Mouse (Mus musculus): ENCODE measurements around the gene Ren1.
A peak's percentile ranks its signal among the peaks of the same experiment; 100 is the strongest.

The Ren1 gene

DNA sequence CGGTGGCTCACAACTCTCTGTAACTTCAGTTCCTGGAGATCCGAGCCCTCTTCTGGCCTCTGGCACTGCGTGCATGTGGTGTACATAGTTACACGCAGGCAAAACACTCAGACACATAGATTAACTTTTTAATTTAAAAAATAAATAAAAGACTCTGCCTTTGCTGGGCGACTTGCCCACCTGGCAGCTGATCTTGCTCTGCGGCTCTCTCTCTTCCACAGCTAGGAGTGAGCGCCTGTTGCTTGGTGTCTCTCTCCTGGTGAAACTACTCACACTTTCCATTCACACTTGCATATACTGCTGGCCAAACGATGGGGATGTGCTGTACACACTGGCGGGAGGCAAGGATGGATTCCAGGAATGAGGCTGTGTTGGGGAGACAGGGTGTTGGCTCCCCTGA, 3.8 kb upstream of the Ren1 start:
- DNase-seq: no peak

DNA sequence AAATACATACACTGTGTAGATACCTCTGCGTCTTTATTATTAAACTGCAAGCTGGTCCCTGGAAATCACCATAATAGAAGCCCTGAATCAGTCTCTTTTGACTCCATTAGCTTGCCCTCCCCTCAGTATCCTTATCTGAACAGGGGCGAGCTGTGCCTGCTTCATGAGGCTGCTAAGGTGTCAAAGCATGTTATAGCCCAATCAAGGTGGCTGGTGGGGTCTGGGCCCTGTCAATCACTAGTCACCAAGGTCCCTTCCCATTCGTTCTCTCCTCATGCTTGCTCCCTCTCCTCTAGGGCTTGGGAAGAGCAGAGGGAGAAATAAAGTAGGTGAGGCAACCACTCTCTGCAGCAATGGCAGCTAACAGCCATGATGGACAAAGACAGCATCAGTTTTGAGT, 3.1 kb upstream of the Ren1 start:
- DNase-seq: no peak

DNA sequence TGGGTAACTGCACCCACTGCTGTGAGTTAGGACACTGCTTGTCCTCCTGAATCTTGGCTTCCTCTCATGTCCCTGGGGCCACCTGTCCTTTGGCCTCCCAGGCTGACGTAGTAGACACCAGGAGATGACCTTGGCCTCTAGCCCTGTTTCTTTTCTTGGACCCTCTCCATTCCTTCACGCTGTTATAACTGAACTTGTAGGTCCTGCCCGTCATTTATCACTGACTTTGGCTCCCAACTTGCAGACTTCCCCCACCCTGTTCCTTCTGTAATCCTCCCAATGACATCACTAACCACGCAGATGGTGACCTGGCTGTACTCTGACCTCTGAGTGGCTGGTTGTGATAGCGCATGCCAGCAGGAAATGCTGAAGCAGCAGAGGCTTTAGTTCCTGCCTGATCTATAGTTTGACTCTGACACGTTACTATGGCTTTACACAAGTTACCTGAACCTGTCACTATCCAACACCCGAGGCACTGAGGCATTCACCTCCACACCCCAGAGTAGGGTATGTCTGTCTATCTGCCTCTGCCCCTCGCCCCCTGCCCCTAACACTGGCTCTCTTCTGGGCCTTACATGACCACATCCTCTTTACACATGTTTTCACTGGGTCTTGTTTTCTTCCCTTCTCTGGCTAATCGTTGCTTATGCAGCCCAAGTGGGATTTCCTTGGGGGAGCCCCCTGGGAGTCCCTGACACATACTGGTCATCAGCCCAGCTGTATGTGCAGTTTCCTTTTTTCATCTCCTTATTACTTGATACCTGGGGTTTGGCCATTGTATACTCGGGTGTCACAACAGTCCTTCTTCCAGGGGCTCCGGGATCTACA, 2.4 kb upstream of the Ren1 start:
- DNase-seq: no peak

DNA sequence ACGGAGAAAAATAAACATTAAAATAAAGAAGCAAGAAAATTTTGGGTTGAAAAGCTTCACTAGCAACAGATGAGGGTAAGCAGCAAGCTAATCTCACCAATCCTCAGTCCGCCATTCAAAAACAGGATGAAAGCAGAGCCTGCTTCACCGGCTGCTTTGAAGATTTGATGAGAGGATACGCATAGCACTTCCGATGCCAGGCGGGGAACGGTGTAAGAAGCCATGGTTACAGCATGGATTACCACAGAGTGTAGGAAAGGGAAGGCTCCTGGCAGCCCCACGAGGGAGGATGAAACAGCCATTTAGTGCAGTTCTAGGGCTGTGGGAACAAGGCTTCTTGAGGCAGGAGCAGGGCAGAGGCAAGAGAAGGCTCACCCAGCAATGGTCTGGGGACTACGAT, 1.5 kb downstream of the Ren1 start:
- DNase-seq: no peak

DNA sequence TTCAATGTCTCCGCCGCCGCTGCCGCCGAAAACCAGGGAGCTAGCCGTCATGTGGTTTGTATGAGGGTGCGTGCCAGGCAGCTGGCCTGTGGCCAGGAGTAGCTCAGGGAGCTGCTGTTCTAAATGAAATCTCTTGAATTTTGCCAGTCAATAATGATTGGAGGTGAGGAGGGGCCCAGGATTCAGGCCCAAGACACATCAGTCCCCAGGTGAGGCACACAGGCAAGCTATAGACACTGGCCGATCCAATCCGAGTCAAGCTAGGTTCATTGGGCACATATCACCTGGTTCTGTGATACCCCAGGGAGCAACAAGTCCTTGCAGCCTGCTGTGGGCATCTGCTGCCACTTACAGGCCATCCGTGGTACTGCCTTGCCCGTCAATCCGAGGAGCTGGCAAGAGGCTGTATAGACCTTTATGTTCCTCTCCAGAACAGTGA, 3.1 kb downstream of the Ren1 start:
- DNase-seq: peak; percentile 70

DNA sequence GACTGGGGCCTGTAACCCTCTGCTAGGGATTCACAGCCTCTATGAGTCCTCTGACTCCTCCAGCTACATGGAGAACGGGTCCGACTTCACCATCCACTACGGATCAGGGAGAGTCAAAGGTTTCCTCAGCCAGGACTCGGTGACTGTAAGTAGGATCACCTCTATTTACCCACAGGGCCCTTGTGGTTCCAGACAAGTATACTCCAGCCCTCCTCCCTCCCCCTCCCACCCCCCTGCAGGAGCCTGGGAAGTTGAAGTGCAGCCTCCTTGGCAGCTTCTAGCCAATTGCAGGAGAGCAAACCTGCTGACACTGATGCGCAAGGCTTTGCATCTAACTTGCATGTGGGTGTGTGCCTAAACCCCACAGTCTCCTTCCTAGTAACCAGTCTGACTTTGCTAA, 5.2 kb downstream of the Ren1 start:
- no peak for DNase-seq

DNA sequence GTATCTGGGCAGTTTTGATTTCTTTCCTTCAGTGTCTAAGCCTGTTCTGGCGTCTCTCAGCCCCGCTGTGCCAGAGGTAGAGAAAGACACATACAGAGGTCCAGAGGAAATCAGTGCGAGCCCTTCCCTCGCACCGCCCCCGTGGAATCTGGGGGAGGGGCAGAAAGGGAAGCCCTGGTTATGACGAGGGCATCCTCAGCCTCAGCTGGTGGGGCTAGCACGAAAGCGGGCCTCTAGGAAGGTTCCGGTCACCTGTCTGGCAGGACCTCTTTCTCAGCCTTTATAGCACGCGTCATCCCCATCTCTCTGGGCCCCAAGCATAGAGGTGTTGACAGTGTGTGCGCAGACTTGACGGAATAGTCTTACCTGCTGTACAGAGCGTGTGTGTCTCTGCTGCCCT, 5.6 kb downstream of the Ren1 start:
- no peak for DNase-seq

DNA sequence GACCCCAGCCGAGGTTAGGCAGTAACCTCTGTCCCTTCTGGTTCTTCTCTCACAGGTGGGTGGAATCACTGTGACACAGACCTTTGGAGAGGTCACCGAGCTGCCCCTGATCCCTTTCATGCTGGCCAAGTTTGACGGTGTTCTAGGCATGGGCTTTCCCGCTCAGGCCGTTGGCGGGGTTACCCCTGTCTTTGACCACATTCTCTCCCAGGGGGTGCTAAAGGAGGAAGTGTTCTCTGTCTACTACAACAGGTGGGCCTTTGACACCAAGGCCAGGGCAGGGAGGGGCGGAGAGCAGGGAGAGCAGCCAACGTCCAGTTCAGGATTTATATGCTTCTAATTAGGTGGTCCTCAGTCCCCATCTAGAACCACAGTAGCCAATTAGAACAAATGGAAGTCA, 6.0 kb downstream of the Ren1 start:
- DNase-seq: no peak

DNA sequence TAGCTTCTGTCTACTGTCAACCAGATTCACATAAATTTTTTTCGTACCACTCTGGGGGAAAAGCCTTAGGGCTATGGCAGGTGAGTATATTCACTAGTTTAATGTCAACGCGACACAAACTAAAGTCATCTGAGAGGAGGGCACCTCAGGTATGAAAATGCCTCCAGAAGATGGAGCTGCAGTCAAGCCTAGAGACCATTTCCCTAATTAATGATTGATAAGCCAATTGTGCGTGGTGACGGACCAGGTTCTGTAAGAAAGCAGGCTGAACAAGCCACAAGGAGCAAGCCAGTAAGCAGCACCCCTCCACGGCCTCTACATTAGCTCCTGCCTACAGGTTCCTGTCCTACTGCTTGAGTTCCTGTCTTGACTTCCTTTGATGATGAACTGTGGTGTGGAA, 10.7 kb downstream of the Ren1 start:
- DNase-seq: no peak

DNA sequence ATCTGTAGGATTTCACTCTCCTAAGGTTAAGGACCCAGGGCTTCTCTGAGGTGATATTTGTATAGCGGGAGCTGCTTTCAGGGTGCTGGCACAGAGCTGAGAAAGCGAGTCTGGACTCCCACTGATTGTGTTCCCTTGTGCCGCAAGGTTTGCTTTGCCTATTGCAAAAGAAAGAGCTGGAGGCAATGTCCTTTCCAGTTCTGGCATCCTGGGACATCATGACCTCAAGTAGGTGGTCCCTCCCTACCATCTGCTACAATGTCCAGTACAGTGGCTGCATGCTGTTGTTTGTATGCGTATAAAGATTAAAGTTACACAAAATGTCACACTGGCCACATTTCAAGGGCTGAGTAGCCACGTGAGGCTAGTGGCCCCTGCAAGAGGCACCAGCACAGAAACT, 11.8 kb downstream of the Ren1 start:
- DNase-seq: no peak

DNA sequence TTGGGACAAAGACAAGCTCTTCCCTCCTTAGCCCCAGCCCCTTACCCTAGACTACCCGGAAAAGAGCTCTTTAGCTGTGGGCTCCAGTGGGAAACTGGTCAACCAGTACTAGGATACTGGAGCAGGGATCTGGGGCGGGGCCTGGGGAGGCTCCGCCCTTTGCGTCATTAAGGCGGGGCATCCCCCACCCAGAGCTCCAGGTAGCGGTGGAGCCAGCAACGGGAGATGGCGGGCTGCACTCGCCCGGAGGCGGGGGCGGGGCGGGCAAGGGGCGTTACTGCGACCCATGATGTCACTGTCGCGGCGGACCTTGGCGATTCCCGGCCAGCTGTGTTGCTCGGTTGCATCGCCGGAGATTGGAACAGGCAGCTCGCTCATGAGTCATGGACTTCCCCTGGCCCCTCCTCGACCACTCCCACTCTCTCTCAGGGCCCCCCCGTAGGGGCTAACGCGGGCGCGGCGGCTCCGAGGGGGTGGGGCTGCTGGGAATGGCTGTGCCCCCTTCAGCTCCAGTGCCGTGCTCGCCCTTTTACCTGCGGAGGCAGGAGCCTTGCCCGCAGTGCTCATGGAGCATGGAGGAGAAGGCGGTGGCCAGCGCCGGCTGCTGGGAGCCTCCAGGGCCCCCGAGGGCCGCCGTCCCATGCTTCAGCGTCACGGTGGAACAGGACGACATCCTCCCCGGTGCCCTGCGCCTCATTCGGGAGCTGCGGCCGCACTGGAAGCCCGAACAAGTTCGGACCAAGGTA, 13.1 kb downstream of the Ren1 start, which contains the start of gene Etnk2:
Gene Etnk2 (plus strand): TSS at position 297 of the 746 bp plus-strand sequence.
- DNase-seq: peak; percentile 86

DNA sequence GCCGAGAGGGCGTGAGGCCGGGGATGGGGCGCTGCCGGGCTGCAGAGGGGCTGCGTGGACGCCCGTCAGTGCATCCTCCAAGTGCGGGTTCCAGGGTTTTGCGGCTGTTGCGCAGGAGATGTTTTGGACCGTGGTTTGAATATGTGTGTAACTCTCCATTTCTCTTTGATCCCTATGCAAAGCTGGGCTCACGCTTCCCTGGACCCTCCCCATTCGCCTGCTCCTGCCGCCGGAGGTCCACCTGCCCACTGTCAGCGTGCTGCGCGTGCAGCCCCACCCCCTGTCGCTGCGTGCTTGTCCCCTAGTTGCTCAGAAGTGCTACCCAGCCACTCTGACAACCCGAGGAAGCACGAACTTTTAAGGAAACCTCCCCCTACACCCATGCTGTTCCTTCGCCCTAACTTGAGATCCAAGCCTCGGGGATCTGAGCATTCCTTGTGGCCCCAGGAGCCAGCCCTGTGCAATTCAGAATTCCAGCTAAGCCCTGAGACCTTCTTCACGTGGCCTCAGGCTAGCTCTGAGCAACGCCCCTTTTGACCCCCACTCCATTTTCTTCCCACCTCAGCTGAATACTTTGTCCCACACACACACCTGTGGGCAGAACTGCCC, 13.8 kb downstream of the Ren1 start:
- DNase-seq: no peak

DNA sequence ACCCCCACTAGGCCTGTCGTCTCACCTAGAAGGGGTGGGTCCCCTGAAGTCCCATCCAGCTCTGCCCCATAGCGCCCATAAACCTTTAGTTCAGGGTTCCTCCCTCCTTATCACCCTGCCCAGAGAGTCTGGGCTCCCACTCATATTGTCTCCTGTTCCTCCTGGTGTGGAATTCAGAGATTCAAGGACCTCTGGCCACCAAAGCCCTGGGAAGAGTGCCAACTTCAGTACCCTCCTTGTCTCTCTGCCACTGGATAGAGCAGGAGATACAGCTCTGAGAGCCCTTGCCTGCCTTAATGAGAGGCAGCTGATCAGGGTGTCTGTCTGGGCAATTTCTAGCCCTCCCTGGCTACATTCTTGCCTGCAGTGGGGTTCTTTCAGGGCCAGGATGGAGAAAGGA, 14.6 kb downstream of the Ren1 start:
- no peak for DNase-seq

DNA sequence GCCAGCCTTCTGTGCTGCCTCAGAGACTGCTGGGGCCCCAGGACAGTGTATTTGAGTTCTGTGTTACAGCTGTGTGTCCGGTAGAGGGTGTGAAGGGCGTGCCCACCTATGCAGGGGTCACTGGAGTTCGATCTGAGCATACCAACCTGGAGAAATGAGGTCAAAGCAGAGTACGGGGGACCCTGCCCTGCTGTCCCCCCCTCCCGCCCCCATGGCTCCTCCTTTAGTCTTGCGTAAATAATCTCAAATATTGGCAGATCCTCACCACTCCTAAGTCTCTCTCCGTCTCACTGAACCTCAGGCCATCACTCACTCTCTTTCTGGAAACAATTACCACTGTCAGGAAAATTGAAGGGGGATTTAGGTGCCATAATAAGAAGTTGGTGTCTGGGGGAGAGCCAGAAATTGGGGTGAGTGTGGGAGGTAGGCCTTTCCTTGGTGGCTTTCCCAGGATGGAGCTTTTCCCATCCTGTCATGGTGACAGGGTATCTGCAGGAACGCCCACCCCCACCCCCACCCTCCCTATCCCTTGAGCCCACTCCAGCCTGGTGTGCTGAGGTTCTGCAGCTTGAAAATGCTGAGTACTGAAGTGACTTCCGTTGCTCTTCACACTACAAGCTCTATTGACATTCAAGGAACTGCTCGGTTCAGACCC, 16.8 kb downstream of the Ren1 start:
- DNase-seq: no peak

DNA sequence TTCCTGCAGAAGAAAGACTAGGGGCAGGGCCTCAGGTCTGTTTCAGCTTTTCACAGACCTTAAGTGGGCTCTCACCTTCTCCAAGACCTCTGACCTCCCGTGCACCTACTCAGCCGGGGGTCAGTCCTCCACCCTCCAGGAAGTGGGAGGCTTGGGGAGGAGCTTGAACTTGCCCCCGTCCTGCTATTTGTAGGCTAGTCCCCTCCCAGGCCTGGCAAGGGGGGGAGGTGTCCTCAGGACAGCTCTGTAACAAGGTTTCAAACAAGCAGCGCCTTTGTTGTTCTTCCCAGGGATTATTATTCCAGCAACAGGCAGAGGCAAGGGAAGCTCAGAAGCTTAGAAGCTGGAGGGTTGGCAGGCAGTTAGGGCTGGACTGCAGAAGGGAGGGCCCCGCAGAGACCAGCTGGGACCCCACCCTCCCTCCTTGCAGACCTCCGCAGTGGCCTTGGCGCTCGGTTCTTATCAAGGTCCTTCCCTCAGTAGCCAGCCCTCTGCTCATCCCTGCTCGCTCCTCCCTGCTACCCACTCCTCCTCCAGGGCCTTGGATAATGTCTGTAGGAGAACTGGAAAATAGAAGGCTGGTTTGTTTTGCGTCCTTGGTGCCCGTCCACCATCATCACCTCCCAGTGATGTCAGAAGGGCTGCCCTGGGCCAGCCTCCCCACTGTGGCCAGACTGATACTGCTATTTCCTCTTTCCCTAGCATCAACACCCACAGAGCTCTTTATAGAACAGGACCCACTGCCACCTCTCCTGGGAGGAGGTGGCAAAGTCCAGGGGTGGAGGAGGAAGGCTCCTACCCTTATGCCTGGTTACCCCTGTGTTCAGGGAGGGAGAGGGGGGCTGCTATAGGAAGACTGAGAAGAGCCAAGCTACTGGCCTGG, 17.5 kb downstream of the Ren1 start:
- peak; percentile 65 for DNase-seq

DNA sequence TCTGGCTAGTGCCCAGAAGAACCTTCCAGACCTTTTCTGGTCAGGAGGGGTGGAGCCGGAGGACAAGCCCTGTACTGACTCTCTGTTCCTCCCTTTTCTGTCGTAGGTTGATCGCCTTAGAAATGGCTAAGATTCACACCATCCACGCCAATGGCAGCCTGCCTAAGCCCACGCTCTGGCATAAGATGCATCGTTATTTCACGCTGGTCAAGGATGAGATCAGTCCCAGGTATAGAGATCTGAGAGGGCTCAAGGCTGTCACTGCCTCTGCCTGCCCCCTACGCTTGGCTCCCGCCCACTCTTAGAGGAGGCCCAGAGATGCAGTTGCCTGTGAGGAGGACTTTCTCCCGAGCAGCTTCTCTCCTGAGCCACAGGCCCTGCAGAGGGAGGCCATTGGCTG, 18.3 kb downstream of the Ren1 start:
- no peak for DNase-seq

DNA sequence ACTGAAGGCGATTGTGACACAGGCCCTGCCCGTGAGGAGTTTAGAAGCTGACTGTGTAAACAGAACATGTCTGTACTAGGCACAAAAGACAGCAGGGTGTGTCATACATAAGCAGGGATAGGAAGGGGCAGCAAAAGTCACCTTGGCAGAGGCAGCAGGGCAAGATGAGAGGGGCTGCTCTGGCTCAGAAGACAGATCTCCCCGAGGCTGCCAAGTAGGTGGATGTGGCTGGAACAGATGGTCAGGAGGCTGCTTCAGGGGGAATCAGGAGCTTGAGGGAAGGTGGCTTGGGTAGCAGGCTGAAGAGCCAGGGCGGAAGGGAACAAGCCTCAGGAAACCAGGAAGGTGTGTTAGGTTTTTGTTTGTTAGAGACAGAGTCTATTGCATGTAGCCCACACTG, 20.0 kb downstream of the Ren1 start:
- DNase-seq: no peak

DNA sequence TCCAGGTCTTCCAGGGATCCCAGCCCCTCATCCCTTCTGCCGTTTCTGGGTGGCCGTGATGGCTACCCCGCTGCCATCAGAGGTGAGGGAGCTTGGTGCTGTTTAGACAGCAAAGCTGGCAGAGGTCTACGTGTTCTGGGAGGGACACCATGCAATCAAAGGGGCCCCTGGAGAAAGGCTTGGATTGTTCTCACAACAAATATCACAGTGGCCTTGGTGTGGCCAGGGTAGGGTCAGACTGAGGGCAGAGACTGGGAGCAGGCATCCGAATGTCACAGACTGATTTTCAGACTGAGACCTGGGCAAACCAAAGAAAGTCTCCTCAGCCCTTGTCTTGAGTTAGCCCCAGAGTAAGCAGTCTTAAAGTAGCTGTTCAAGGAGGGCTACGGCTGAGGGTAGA, 21.1 kb downstream of the Ren1 start:
- DNase-seq: no peak

DNA sequence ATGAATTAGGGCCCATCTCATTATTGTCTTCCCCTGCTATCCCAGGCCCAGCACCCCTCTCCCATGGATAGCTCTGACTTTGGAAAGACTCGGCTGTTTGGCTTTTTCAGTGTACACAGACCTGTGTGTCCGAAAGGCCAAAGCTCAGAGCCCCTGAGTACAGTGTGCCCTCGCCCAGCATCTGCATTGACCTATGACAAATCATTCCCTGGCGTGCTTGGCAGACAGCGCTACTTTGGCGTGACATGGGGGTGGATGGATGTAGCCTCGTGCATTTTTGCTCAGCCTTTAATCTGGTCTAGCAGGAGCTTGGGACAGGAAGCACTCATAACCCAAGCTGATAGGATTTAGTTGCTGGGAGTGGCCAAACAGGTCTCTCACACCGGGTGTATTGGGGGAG, 21.8 kb downstream of the Ren1 start:
- DNase-seq: no peak

DNA sequence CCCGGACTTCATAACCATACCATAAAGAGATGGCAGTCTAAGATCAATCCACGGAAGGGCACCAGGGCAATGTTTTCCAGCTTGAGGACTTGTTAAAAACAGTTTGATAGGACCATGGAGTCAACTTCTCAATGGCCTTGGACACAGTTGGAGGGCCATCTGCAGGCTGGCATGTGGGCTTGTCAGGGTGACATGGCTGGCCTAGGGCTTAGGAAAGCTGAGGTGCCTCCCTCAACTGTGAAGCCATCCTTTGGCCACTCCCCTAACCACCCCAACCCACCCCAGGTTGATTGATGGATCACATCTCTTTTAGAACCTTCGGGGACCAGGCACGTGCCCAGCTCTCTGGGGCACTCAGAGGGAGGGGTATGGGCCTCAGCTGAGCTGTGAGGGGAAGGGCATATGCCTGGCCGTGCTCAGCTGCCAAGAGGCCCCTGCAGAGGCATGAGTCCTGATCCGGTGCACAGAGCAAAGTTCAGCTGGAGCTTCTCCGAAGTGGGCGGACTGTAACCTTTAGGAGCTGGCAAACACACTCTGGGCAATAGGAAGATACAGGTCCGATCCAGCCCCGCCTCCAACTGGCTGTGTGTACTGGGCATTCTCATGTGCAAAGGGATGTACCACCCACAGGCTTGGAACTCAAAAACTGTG, 25.5 kb downstream of the Ren1 start:
- no peak for DNase-seq

DNA sequence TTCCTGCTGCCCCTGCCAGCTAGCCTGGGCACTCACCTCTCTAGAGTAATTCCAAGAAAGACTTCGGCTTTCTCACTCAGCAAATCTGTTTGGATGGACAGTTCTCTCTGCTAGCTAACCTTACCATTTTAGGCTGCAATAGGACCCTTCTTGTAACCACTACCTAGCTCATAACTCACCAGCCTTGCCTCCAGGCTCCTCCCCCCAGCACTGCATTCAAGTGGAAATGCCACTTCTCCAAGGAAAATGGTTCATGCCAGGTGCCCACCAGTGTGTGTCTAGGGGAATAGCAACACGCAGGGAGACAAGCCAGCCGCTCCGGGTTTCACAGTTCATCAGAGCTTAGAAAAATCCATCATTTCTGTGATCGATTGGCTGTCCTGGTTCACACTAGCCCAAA, 27.2 kb downstream of the Ren1 start:
- no peak for DNase-seq
